Mouse (Mus musculus) embryonic stem cell, embryonic (primary cell): ENCODE measurements at regions not wholly inside any gene's neighbourhood (a gene's known extent, or its start where the extent isn't known, plus 50 kb on each side); places are given as distances from the start of the nearest gene placed in this dataset.

Source experiments
- CTCF ChIA-PET, 4 experiments: fragments of 300-600 bp in 2 of 4; fragments of 350-600 bp in 2 of 4; sonication (Branson Sonifier 250); formaldehyde crosslinking; loops; one replicate each; lab custom pipeline; 2022; ENCODE audit warnings: inconsistent platforms in 2 of 4; lab: Charles Lee
- POLR2A ChIA-PET, 4 experiments: fragments of 300-600 bp in 2 of 4; fragments of 350-600 bp in 2 of 4; sonication (Branson Sonifier 250); formaldehyde crosslinking; loops; one replicate each; lab custom pipeline; 2022; ENCODE audit warnings: antibody characterized with exemption in 4 of 4, inconsistent platforms in 1 of 4; lab: Charles Lee

- ChIA-PET CTCF (no interaction called here), POLR2A (no interaction called here)
Measured at GRCm38 (mm10) chr2:80231891-80232290, 60.4 kb upstream of the Prdx6b start.

GRCm38 (mm10) chr2:80205074-80205727 is 75.9 kb upstream of the Pde1a start:
- ChIA-PET CTCF (no interaction called here), POLR2A (interaction anchor here in 1 of 4 experiments (0.8 kb wide), 1 partner anchor 13 kb away, joined by 3 read pairs; no protein-coding TSS in a partner anchor)

- POLR2A ChIA-PET: no interaction called here
- CTCF ChIA-PET: no interaction called here
Measured at GRCm38 (mm10) chr2:80203486-80203885, 74.2 kb upstream of the Pde1a start.

- ChIA-PET CTCF (no interaction called here), POLR2A (no interaction called here)
Measured at GRCm38 (mm10) chr2:80195896-80196410, 66.7 kb upstream of the Pde1a start.

- POLR2A ChIA-PET: no interaction called here
- CTCF ChIA-PET: no interaction called here
Measured at GRCm38 (mm10) chr2:80188374-80188773, 59.1 kb upstream of the Pde1a start.

- CTCF ChIA-PET: no interaction called here
- POLR2A ChIA-PET: no interaction called here
Measured at GRCm38 (mm10) chr2:80186867-80187266, 57.6 kb upstream of the Pde1a start.
